Mouse (Mus musculus): ENCODE measurements around the gene Micu1.
"Not testable (repeated sequence)": the region's sequence is repeated elsewhere in the genome, so short reads cannot be mapped to it uniquely, and the experiment has no call there.

DNA sequence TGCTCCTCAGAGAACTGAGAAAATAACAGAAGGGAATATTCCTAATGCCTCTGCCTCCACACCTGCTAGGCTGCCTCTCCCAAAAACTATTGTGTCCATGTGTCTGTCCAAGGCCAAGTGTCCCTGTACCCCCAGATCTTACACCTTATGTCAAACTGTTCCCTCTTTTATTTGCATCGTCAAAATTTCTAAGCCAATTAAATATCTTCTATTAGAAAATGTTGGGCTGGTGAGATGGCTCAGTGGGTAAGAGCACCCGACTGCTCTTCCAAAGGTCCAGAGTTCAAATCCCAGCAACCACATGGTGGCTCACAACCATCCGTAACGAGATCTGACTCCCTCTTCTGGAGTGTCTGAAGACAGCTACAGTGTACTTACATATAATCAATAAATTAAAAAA lies 174.4 kb downstream of the Micu1 start:
- TF ChIP-seq CTCF (IDR thresholded peaks at IDR 0.05; ENCODE audit: borderline replicate concordance, insufficient read depth, low read length); POLR2A (IDR thresholded peaks at IDR 0.05; ENCODE audit: low read depth, low read length): not testable (repeated sequence)
